Mouse (Mus musculus) ES-CJ7 (cell line): ENCODE measurements at regions not wholly inside any gene's neighbourhood (a gene's known extent, or its start where the extent isn't known, plus 50 kb on each side); places are given as distances from the start of the nearest gene placed in this dataset.

Experiments
- DNase-seq: peaks from one replicate; pipeline ENCODE4 v3.0.0; 2011; ENCODE audit warnings: low read depth, low spot score

DNA sequence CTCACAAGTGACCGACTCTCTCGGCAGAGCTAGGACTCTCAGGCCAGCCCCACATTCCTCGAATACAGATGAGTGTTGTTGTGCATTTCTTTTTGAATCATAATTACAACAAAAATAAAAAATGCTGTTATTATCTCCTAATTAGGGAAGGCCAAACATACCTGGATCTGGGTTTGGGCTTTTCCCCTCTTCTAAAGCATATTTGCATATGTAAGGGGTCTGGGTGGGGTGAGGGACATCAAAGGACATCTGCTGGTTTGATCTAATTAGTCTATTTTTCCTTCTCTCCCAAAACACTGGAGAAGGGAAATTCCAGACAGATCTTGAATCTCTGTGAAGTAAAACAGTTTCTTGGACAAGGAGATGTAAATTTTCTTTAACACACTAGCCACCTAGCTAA is 85.3 kb downstream of the Tfap2a start:
- DNase-seq, result peak; percentile 61

DNA sequence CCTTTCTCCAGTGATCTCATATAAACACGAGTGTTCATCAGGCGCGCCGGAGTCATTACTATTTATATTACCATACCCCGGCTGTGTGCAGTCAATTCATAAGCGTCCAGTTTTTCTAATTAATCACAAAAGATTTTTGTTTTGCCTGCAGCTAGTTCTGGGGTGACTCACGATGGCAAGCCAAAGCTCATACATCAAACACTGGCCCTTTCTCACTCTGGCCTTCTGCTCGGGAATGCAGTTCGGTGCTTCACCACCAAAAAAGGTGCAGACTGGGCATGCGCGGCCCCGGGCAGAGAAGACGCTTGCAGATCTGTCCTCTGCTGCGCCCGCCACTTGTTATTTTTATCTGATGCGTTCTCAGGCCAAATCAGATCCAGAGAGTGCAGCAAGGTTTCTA is 87.1 kb downstream of the Tfap2a start:
- no peak for DNase-seq

DNA sequence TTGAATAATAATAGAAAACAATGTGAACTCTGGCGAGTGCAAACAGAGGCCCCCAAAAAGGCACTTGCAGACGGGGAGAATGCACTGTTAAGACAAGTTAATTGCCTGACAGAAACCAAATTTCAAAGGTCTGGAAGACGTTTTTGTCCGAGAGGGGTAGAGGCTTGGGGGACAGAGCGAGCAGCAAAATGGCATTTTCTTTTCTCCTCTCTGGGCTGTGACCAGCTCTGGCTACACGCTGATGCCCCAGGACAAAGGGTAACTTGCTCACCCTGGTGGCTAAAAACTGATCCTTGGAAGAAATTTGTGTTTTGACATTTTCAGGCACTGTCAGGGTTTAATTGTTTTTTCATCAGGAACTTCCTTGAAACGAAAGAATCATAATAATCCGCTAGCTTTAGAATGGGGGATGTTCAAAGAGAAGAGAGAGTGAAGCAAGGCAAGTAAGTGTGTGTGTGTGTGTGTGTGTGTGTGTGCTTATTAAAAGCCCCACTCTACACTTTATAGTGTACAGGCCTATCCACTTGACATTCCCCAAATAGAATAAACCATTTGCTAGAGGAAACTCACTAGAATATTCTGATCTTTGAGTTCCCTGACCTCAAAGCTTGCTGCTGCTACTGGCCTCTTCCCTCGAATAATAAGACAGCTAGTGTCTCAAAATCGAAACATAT is 88.0 kb downstream of the Tfap2a start:
- DNase-seq, result no peak

DNA sequence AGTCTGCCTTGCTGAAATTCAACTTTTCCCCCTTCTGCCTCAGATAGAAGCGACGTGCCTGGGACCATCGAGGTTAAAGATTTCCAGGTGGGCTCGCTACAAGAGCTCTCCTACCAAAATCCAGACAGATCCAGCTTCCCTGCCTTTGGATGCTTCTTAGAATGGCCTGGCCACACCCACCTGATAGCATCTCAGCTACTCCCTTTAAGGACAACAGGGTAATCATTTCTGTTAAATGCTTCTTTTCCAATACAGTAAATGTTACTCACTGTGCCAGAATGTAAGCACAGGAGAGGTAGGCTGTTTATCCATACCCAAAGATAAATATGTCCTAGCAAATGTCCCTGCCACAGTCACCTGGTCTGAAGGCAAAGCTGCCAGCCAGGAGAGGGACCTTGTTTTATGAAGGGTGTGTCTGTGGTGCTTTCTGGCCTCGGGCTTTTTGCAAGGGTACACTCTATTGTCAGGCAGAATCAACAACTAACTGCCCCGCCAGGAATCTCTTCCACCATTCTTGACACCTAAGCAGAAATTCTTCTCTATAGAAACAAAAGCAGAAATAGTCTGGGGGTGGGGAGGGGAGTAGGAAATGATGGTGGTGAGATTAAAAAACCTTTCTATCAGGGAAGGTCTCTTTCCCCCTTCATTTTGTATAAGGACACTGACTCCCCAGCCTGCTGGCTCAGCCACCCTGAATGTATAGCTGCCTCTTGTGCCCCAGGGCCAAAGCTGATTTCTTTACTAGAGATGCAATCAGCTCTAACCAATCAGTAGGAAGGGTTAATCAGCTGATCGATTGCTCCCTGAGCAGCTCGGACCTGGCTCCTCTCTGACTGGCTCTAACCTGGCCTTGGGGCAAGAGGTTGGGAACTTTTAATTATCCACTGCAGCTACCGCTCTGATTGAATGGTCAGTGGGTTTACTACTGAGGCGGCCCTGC is 88.8 kb downstream of the Tfap2a start:
- peak; percentile 84 for DNase-seq

DNA sequence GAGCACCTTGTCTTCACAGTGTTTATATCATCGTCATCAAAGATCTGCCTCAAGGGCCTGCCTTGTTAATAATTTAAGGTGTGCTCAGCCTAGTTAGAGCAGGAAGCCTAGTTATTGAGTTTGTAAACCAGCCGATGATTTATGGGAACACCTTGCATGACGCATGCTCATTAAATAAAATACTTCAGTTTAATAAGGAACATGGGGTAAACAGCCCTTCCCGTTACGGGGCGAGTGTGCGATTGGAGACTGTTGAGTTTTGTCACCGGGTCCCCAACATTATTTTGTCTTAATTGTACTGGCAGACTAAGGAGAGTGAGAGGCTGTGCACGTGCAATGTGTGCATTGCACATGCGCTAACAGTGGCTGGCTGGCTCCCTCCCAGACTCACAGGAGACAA is 92.0 kb downstream of the Tfap2a start:
- DNase-seq, result no peak

DNA sequence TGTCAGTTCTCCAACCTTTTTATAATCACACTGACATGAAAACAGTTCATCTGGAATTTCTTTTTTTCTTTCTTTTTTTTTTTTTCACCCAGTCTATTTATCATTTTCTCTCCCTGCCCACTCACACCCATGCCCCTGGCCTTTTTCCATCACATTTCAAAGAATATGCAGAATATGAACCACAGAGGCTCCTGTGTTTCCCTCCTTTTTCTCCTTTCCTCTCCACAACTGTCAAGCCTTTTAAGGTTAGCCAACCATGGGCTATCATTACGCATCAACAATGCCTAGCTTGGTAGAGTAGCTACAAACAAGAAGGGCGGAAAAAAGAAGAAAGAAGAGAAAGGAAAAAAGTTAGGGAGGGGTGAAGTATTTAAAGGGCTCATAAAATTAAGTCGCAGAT is 92.5 kb downstream of the Tfap2a start:
- DNase-seq, result no peak

DNA sequence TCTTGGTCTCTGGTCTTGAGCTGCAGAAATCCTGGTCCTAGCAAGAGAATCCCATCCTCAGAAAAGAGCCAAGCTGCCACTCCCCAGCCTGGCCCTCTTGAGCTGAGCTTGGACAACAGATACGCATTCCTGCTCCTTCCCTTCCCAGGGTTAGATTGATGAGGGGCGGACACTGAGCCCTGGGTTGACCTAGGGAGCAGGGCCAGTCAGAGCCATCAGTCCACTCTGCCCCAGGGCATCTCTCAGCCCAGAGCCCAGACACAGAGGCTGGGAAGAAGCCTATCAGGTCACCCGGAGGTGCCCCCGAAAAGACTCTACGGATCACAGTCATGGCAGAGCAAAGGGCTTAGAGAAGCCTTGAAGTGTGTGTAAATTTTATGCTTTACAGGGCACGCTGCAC is 95.2 kb downstream of the Tfap2a start:
- DNase-seq, result no peak

DNA sequence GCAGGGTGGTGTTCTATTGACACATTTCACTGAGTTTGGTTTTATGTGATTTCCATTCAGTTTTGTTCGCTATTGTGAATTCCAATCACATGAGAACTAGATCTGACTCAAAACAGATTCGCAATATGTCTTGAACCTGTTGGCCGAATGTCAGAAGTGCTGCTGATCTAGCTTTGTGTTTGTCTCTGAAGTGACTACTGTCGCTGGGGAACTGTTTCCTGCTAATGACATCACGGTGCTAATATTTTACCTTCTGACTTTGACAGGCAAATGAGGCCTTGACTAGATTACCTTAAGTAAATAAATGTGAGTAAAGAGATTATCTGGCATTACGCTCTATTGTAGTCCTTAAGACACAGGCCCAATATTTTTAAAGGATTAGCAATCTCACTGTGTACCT is 100.9 kb downstream of the Tfap2a start:
- no peak for DNase-seq

DNA sequence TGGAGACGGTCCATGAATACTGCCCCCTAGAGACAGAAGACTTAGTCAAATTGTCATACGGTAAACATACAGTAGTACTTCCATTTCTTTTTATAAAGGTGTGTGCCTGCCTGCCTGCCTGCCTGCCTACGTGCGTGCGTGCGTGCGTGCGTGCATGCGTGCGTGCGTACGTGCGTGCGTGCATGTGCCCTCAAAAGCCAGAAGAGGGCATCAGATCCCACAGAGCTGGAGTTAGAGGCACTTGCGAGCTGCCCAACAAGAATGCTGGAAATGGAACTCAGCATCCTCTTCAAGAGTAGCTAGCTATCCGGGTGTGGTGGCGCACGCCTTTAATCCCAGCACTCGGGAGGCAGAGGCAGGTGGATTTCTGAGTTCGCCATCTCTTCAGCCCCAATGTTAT is 120.3 kb downstream of the Tfap2a start:
- DNase-seq, result peak; percentile 84

DNA sequence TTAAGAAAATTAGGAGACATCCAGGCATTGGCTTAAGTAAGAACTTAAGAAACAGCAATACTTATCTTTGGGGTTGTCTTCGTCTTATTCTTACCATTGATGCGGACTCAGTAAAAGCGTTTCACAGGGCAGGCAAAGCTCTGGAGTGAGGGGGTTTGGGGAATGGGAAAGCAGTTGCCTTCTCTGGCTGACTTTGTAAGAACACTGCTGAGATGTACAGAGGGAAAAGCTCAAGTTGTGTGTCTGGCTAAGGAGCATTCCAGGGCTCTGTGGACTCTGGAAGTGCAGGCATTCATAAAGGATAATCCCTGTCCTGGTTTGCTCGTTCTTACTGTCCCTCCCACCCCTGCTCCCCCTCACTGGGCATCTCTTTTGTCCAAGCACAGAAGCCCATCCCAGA is 129.7 kb downstream of the Tfap2a start:
- no peak for DNase-seq

DNA sequence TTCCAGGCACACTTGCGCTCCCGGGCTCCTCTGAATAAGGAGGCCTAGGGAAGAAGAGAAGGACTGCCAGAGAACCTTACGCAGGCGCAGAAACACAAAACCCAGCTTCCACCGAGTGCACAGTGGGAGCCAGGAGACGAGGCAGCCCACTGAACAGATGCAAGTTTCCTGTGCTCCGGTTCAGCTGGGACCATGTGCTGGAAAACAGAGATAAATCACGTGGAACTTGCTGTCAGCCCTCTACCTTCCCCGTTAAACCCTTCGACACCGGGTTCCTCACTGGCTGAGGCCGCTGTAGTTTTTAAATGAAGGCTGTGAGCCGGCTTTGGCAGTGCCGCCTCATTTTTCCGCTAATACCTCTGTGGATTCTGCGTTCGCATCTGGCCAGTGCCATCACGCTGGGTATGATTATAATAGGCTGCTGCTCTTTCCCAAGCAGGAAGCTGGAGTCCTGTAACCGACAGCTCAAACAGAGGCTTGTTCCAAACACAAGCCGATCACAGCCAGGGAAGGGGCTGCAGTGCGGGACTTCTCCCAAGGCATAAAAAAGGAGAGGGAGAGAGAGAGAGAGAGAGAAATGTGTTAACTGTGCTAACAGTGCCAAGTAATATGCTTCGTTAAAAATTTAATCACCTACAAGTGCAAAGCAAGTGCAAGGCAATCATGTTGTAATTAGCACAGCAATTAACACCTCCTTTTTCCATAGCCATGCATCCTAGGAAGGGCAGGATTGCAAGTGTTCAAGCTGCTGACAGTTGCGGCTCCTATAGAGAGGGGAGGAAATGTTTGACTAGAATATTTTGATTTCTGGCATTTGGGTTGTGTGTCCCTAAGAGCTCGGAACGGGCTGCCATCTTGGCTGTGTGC is 131.5 kb downstream of the Tfap2a start:
- no peak for DNase-seq

DNA sequence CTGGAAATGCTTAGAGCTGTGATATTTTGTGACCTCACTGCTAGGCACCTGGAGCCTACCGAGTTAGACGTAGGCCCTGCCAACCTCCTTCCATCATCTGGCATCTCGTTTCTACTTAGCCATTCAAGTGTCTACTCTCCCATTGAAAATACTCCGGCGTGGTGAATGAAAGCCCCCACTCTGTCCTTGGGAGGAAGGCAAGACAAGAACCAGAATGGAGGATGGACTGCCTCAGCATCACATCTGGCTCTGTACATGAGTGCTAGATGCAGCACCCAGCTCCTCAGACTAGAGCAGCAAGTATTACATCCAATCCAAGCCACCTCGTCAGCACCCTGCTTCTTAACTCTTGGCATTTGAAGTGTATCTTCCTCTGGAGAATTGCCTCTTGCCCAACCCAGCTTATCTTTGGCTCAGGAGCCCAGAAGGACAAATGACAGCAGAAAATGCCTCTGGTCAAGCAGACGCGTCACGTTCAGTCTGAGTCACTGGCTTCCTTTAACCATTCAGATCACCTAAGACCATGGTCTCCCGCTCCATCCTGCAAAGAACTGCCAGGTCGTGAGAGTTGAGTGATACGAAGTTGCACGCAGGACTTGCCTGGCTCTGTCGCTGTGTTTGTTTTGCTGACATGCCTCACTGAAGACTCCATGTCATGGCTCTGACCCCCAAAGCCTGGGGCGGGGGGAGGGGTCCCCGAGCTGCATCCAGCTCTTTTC is 132.3 kb downstream of the Tfap2a start:
- DNase-seq, result no peak

DNA sequence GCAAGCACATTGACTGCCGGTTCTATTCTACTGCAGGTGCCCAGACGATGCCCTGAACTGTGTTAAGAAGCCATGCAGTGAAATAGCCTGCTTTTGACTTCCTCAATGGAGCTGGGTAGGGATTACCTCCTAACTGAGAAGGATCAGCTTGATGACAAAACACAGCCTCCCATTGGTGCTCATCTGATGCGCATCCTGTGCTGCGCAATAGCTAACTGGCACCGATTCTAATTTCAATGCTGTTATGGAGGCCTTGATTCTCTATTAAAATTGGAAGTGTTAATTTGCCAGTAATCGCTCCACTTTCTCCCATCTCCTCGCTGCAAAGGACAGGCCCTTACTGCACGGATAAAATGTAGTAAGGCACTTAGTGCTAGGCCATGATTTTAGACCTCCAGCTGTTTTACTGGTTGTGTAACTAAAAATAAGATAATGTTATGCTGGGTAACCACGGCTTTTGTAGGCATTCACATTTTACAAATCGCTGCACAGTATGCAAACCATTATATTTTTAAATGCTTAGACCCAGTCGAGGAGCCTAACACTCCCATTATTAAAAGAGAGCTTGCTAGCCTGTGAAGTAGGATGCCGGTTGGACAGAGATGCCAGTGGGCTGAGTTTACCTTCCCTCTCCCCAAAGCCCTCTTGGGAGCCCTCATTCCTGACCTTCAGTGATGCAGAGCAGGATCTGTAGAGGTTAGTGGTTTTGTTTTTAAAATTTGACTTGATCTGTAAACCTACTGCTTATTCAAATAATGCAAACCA is 163.0 kb downstream of the Tfap2a start:
- DNase-seq, result no peak

DNA sequence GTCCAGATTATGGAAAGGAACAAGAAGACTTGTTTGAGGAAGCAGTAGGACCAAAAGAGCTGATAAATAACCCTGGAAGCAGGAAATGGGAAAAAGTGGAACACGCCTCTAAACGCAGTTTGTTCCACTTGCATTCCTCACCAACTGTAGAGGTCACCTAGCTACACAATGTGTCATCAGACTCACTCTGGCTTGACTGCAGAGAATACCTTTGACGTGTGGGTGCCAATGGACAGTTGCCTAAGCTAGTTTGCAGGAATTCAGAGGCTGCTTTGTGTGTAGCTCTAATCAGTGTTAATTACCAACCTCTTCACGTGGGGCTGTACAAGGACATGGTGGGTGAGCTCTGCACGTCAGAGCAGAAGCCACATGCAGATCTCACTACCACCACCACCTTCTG is 168.7 kb downstream of the Tfap2a start:
- no peak for DNase-seq

DNA sequence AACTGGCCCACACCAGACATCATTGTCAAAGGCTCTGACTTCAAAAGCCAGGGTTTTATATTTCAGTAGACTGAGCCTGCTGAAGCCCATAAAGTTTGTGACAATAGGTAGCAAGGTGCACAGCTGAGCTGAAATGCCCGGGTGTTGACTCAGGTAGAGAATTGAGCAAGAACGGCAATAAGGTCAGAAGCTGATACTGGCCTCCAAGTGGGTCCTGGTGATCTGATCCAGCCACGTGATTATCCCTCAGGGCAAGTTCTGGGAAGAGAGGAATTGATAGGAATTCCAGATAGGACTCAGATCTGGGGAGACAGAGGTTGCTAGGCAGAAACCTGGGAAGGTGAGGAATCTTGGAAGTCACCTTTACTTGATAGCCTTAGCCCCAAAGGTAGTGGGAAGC is 170.4 kb downstream of the Tfap2a start:
- no peak for DNase-seq

DNA sequence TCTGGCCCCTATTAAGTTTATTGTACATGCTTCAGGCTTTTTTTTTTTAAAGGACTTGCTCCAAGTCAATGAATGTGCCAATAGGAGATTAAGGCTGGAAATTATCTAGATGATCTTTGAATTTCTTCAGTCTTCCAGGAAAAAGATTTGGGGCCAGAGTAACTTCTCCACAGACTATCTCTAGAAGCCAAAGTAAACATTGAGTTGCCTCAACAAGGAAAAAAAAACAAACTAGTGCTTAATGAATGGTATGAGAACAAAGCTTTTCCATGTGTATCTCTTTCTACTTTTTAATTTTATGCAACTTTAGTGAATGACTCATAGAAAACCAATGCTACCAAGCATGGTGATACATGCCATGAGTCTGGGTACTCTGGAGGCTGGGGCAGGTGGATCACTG is 173.8 kb downstream of the Tfap2a start:
- no peak for DNase-seq

DNA sequence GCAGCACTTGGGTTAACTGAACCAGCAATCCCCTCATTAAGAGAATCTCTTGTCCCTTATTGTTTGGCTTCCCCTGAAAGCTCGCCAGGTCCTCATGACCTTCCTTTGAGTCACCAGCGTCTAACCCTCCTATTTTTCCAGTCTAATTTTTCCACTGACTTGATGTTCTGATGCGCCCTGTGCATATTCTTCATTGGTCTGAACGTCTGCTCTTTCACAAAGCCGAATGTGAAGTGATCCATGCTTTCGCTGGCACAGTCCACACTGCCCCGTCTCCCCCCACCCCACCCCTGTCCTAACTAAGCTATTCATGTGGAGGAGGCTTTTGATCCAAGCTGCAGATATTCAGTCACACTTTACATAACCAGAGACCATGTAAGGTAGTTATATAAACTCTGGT is 183.8 kb downstream of the Tfap2a start:
- DNase-seq, result no peak

DNA sequence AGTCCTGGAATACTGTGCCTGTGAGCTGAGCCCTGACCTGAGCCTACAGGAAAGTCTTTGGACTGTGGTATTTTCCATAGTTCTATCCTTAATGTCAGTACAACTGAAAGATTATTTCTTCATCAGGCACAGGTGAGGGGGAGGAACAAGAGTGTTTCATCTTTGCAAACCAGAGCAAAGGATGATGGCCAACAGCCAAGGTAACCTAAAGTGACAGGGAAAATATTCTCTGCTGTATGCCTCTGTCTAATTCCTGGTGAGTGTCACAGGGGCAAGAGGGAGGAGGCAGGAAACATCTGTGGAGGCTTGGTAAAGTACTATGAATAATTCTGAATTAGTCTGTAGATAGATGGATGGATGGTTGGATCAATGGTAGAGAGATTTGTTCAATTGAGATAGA is 164.3 kb upstream of the Ofcc1 start:
- DNase-seq, result no peak

DNA sequence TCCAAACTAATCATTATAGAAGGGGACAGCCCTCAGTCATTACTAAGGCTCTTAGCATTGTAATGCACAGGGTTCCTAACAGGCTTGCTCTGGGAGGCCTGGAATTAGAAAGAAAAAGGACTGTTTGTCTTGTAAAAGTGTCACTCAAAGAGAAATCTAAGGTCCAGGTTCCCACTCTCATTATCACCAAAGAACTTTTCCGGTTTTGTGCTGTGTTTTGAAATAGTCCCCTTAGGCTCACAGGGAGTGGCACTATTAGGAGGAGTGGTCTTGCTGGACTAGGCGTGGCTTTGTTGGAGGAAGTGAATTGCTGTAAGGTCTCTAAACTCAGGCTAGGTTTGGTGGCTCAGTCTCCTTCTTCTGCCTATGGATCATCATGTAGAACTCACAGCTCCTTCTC is 161.9 kb upstream of the Ofcc1 start:
- DNase-seq, result peak; percentile 84

DNA sequence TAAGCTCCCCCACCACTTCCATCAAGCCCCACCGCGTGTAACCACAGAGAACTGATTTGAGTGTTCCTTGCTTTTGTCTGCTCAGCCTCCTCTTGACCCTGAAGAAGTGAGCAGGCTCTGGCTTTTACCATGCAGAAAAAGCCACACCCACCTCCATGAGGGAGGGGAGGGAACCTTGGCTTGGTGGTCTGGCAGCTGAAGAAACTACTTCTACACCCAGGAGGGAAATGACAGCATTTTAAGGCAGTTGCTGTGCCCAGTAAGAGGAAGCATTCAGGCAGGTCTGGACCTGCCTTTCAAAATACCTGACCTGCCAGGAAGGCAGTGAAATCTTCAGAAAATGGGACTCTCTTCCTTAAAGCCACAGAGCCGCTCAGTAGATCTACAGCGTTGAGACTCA is 156.9 kb upstream of the Ofcc1 start:
- DNase-seq, result peak; percentile 37

DNA sequence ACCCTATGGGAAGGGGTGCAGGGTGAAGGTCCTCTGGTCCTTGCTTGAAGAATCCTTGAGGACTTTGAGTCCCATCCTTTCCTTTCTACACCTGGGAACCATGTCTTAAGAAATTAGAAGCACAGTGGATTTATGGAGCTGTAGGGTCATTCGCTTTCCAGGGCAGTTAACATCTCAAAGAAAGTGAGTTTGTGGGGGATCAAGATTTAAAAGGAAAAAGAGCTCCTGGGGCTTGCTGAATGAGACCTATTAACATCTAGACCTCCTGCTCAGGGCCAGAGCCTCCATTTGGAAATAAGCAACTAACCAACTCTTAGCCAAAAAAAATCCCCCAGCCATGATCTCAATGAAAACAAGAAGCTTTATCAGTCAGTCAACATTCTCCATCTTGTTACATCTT is 148.0 kb upstream of the Ofcc1 start:
- peak; percentile 37 for DNase-seq
